Mouse (Mus musculus) thymus, postnatal 10 days (tissue): ENCODE data around the gene Eif4a1.

ENCODE experiments used
- DNase-seq, 2 experiments: peaks; one replicate each; pipeline ENCODE4 v3.0.0; 2021; ENCODE audit warnings: low spot score in 2 of 2

Eif4a1 gene

GRCm38 (mm10) chr11:69679144-69679543 is 6.9 kb upstream of the Eif4a1 start:
- no peak for DNase-seq

GRCm38 (mm10) chr11:69671726-69672124 is 498 bp downstream of the Eif4a1 start:
- no peak for DNase-seq

GRCm38 (mm10) chr11:69670786-69671725 is 1.2 kb downstream of the Eif4a1 start:
- DNase-seq = peak; percentile 95 to 99

GRCm38 (mm10) chr11:69666665-69667005 is 5.6 kb downstream of the Eif4a1 start:
- no peak for DNase-seq

GRCm38 (mm10) chr11:69665961-69666664 is 6.1 kb downstream of the Eif4a1 start, which contains the start of gene Cd68:
Cd68 (minus strand) TSS chr11:69666153.
- no peak for DNase-seq

- no peak for DNase-seq
These were observed 6.7 kb downstream of the Eif4a1 start for GRCm38 (mm10) chr11:69665457-69665960.

GRCm38 (mm10) chr11:69664841-69665240 is 7.4 kb downstream of the Eif4a1 start:
- DNase-seq = no peak

- no peak for DNase-seq
These were observed 8.4 kb downstream of the Eif4a1 start for GRCm38 (mm10) chr11:69663795-69664194.

GRCm38 (mm10) chr11:69662967-69663671 is 9.1 kb downstream of the Eif4a1 start:
- DNase-seq = peak in 1 of 2 experiments; percentile 15

GRCm38 (mm10) chr11:69662213-69662966 is 9.8 kb downstream of the Eif4a1 start, which contains the start of gene Mpdu1:
Mpdu1 (minus strand) TSS chr11:69662642.
- DNase-seq = peak; percentile 91 to 93

- DNase-seq = no peak
These were observed 10.9 kb downstream of the Eif4a1 start for GRCm38 (mm10) chr11:69661221-69661881.

- DNase-seq = no peak
These were observed 14.8 kb downstream of the Eif4a1 start for GRCm38 (mm10) chr11:69657462-69657881.

GRCm38 (mm10) chr11:69656617-69657461 is 15.4 kb downstream of the Eif4a1 start:
- DNase-seq = peak; percentile 40 to 73

GRCm38 (mm10) chr11:69656065-69656455 is 16.2 kb downstream of the Eif4a1 start:
- DNase-seq = no peak

GRCm38 (mm10) chr11:69655264-69656064 is 16.8 kb downstream of the Eif4a1 start, which contains the start of gene Sox15:
Sox15 (plus strand) TSS chr11:69655314.
- DNase-seq = no peak

GRCm38 (mm10) chr11:69654760-69655159 is 17.5 kb downstream of the Eif4a1 start:
- no peak for DNase-seq

GRCm38 (mm10) chr11:69653399-69653798 is 18.8 kb downstream of the Eif4a1 start:
- no peak for DNase-seq

- DNase-seq = no peak
These were observed 26.4 kb downstream of the Eif4a1 start for GRCm38 (mm10) chr11:69645860-69646259.

GRCm38 (mm10) chr11:69635471-69635870 is 36.8 kb downstream of the Eif4a1 start:
- no peak for DNase-seq
